Mouse (Mus musculus) lung, embryonic 15.5 days (tissue): ENCODE measurements around the gene Mrps5. TPM values are rescaled to one million over a fixed set of nuclear protein-coding genes. Genes with fewer than 3 reads are reported as not detected.

ENCODE experiments used
- ATAC-seq: fragments of 200-750 bp; cut with Nextera tagmentation; 2 replicates; pipeline ENCODE4 v1.8.0; 2017; ENCODE audit warnings: moderate number of reproducible peaks, borderline replicate concordance; ENCODE audit not compliant: low FRiP score, low TSS enrichment; ENCODE audit errors: extremely low read depth
- H3K27ac ChIP-seq: fragments of 300-500 bp; sonication (generic); 2 replicates; pipeline ENCODE4 v1.5.1; 2015; ENCODE audit warnings: moderate library complexity, mild to moderate bottlenecking, inconsistent platforms
- H3K27me3 ChIP-seq: fragments of 300-500 bp; sonication (generic); 2 replicates; pipeline ENCODE4 v1.6.1; 2015; ENCODE audit warnings: inconsistent platforms
- H3K36me3 ChIP-seq: fragments of 300-500 bp; sonication (generic); 2 replicates; pipeline ENCODE4 v1.6.1; 2015; ENCODE audit warnings: inconsistent platforms
- H3K4me1 ChIP-seq: fragments of 300-500 bp; sonication (generic); 2 replicates; pipeline ENCODE4 v1.6.1; 2015; ENCODE audit warnings: inconsistent platforms
- H3K4me2 ChIP-seq: fragments of 300-500 bp; sonication (generic); 2 replicates; pipeline ENCODE4 v1.6.1; 2015; ENCODE audit warnings: inconsistent platforms, mild to moderate bottlenecking, moderate library complexity
- H3K4me3 ChIP-seq: fragments of 300-500 bp; sonication (generic); 2 replicates; pipeline ENCODE4 v1.5.1; 2015; ENCODE audit warnings: mild to moderate bottlenecking, inconsistent platforms
- H3K9ac ChIP-seq: fragments of 300-500 bp; sonication (generic); 2 replicates; pipeline ENCODE4 v1.6.1; 2015; ENCODE audit warnings: inconsistent platforms
- H3K9me3 ChIP-seq: fragments of 300-500 bp; sonication (generic); 2 replicates; pipeline ENCODE4 v1.6.1; 2016; ENCODE audit warnings: inconsistent platforms
- WGBS: fragments of 180-500 bp; shearing (Covaris S2); methylation state at CpG from one replicate; pipeline ENCODE4 v1.1.7; 2015; 5-methylcytosine and 5-hydroxymethylcytosine counted together
- polyA plus RNA-seq: library from polyadenylated mRNA; unstranded; fragments of >200 nt; fragmentation: Nextera tagmentation; extraction: Ambion mirVana; gene quantifications from 2 replicates; pipeline ENCODE4 v1.2.1, GENCODE M21; 2015

The Mrps5 gene
- polyA plus RNA-seq, 1 experiment from 2014 or later = 128 TPM

GRCm38 (mm10) chr2:127652335-127652734, 65.3 kb downstream of the Mrps5 start:
- Histone ChIP-seq H3K4me3 (no peak overlapping the region), H3K36me3 (no peaks in the 10 kb centered on the region), H3K9ac (no peak overlapping the region), H3K4me2 (no peak overlapping the region), H3K27me3 (peaks cover 31% of the 10 kb centered on the region), H3K4me1 (peaks cover 22% of the 10 kb centered on the region; the same call in 1 of the 2 replicates), H3K27ac (peak overlapping the region; percentile 81), H3K9me3 (no peaks in the 10 kb centered on the region)
- no peak for ATAC-seq

- ATAC-seq = no peak
- no peaks in the 10 kb centered on the region for H3K9me3 ChIP-seq
- H3K27me3 ChIP-seq = peaks cover 35% of the 10 kb centered on the region
- peak overlapping the region; percentile 81 for H3K27ac ChIP-seq
- no peaks in the 10 kb centered on the region for H3K36me3 ChIP-seq
- H3K4me3 ChIP-seq = no peak overlapping the region
- peaks cover 22% of the 10 kb centered on the region; the same call in 1 of the 2 replicates for H3K4me1 ChIP-seq
- 62% methylated on average over 2 of the region's 2 CpGs for WGBS
- H3K9ac ChIP-seq = no peak overlapping the region
- H3K4me2 ChIP-seq = no peak overlapping the region
Measured at GRCm38 (mm10) chr2:127652805-127653204, 65.8 kb downstream of the Mrps5 start.

- peaks cover 22% of the 10 kb centered on the region; the same call in 1 of the 2 replicates for H3K4me1 ChIP-seq
- no peak for ATAC-seq
- no peaks in the 10 kb centered on the region for H3K9me3 ChIP-seq
- peaks cover 38% of the 10 kb centered on the region for H3K27me3 ChIP-seq
- H3K9ac ChIP-seq = no peak overlapping the region
- 50% methylated on average over 3 of the region's 3 CpGs for WGBS
- no peak overlapping the region for H3K4me3 ChIP-seq
- H3K4me2 ChIP-seq = peak overlapping the region; percentile 78
- H3K27ac ChIP-seq = peak overlapping the region; percentile 80
- H3K36me3 ChIP-seq = no peaks in the 10 kb centered on the region
Measured at GRCm38 (mm10) chr2:127654786-127655185, 67.8 kb downstream of the Mrps5 start.

GRCm38 (mm10) chr2:127655419-127655818, 68.4 kb downstream of the Mrps5 start:
- 8% methylated on average over 9 of the region's 9 CpGs for WGBS
- H3K4me3 ChIP-seq = peak overlapping the region; percentile 46
- peaks cover 22% of the 10 kb centered on the region; the same call in 1 of the 2 replicates for H3K4me1 ChIP-seq
- H3K4me2 ChIP-seq = peak overlapping the region; percentile 78
- peak overlapping the region; percentile 80 for H3K27ac ChIP-seq
- ATAC-seq = no peak
- no peaks in the 10 kb centered on the region for H3K9me3 ChIP-seq
- peak overlapping the region; percentile 33; the same call in 1 of the 2 replicates for H3K9ac ChIP-seq
- peaks cover 38% of the 10 kb centered on the region for H3K27me3 ChIP-seq
- H3K36me3 ChIP-seq = no peaks in the 10 kb centered on the region

GRCm38 (mm10) chr2:127656086-127656720, 69.2 kb downstream of the Mrps5 start, which contains the start of gene Mal:
Gene Mal (minus strand): TSS chr2:127656695.
- ATAC-seq = 0 out of 2 replicates have a peak, but pooled peaks have one; percentile 25
- no peaks in the 10 kb centered on the region for H3K36me3 ChIP-seq
- peak within 1 kb of the TSS; percentile 80 for H3K27ac ChIP-seq
- no peaks in the 10 kb centered on the region for H3K9me3 ChIP-seq
- WGBS = 2% methylated on average over 43 of the region's 43 CpGs
- H3K4me3 ChIP-seq = peak within 1 kb of the TSS; percentile 46
- H3K27me3 ChIP-seq = peaks cover 38% of the 10 kb centered on the region
- H3K9ac ChIP-seq = peak within 1 kb of the TSS; percentile 33
- H3K4me2 ChIP-seq = peak within 1 kb of the TSS; percentile 78
- H3K4me1 ChIP-seq = peaks cover 22% of the 10 kb centered on the region; the same call in 1 of the 2 replicates

Other genes with a start within 250 kb of the Mrps5 start
- gene Astl, start 248.6 kb upstream of the Mrps5 start, polyA plus RNA-seq = not detected in 2 replicates
- 0.18 and 0.41 TPM in 2 replicates for gene Adra2b, start 224.0 kb upstream of the Mrps5 start, polyA plus RNA-seq
- gene Gpat2, start 162.0 kb upstream of the Mrps5 start, polyA plus RNA-seq = 0.21 and 0.29 TPM in 2 replicates
- gene Fahd2a, start 142.7 kb upstream of the Mrps5 start, polyA plus RNA-seq = 21.2 and 21.6 TPM in 2 replicates
- 2.5 and 3.1 TPM in 2 replicates for gene Kcnip3, start 65.1 kb upstream of the Mrps5 start, polyA plus RNA-seq
- gene Prom2, start 45.8 kb upstream of the Mrps5 start, polyA plus RNA-seq = 2.2 and 2.7 TPM in 2 replicates
- gene Zfp661, start 128 bp upstream of the Mrps5 start, polyA plus RNA-seq = 4.4 TPM in 2 replicates
- gene Mal, start 69.5 kb downstream of the Mrps5 start, polyA plus RNA-seq = 11.2 and 14.3 TPM in 2 replicates
- gene Mall, start 142.7 kb downstream of the Mrps5 start, polyA plus RNA-seq = 3.9 and 4.6 TPM in 2 replicates
- 36.9 and 39.7 TPM in 2 replicates for gene Nphp1, start 201.7 kb downstream of the Mrps5 start, polyA plus RNA-seq
- gene Mtln, start 205.3 kb downstream of the Mrps5 start, polyA plus RNA-seq = 31.9 and 32.0 TPM in 2 replicates
- 67.3 and 68.0 TPM in 2 replicates for gene Bub1, start 244.6 kb downstream of the Mrps5 start, polyA plus RNA-seq